Mouse (Mus musculus) heart, adult 2 months (tissue): ENCODE measurements around the gene Gab2. TPM values are rescaled to one million over a fixed set of nuclear protein-coding genes. Genes with fewer than 3 reads are reported as not detected.
A peak's percentile ranks its signal among the peaks of the same experiment; 100 is the strongest.

Experiments
- DNase-seq, 2 experiments: peaks; one replicate each; pipeline ENCODE4 v3.0.0; 2021
- H3K27ac ChIP-seq: fragments of 200-600 bp; 2 replicates; pipeline ENCODE4 v1.8.1; 2022
- H3K27me3 ChIP-seq: fragments of 200-500 bp; 2 replicates; pipeline ENCODE4 v1.6.1; 2012; ENCODE audit warnings: mild to moderate bottlenecking, low read length, inconsistent platforms, mixed read lengths; ENCODE audit not compliant: control insufficient read depth, insufficient read depth
- H3K36me3 ChIP-seq: fragments of 200-500 bp; 2 replicates; pipeline ENCODE4 v1.6.1; 2012; ENCODE audit warnings: low read length, inconsistent platforms; ENCODE audit not compliant: control insufficient read depth, insufficient read depth
- H3K4me1 ChIP-seq: fragments of 200-500 bp; 2 replicates; pipeline ENCODE4 v1.6.1; 2011; ENCODE audit warnings: low read length; ENCODE audit not compliant: control insufficient read depth, insufficient read depth
- H3K4me3 ChIP-seq: fragments of 200-600 bp; 2 replicates; pipeline ENCODE4 v1.8.1; 2022
- H3K79me2 ChIP-seq: fragments of 200-500 bp; replicated peaks from 2 replicates; pipeline ENCODE4 v1.6.1; 2012; ENCODE audit warnings: mild to moderate bottlenecking, inconsistent platforms, low read length, moderate library complexity, mixed read lengths; ENCODE audit not compliant: control insufficient read depth, insufficient read depth
- H3K9ac ChIP-seq: fragments of 200-500 bp; 2 replicates; pipeline ENCODE4 v1.6.1; 2012; ENCODE audit warnings: low read depth, mild to moderate bottlenecking, control low read depth, inconsistent platforms, low read length, mixed read lengths
- CTCF ChIP-seq: fragments of 200-600 bp; IDR thresholded peaks from 2 replicates; pipeline ENCODE4 v1.8.1; 2022; ENCODE audit warnings: antibody characterized with exemption, mild to moderate bottlenecking, moderate library complexity
- EP300 ChIP-seq: fragments of 200-500 bp; IDR thresholded peaks from 2 replicates; pipeline ENCODE4 v1.6.1; 2011; ENCODE audit warnings: low read depth, low read length, control low read depth; ENCODE audit not compliant: insufficient read depth
- POLR2A ChIP-seq: fragments of 200-500 bp; IDR thresholded peaks from 2 replicates; pipeline ENCODE4 v1.6.1; 2011; ENCODE audit warnings: mild to moderate bottlenecking, low read depth, low read length, control low read depth; ENCODE audit not compliant: insufficient read depth
- WGBS: fragments of 180-500 bp; shearing (Covaris S2); methylation state at CpG from one replicate; pipeline ENCODE4 v1.1.7; 2018; 5-methylcytosine and 5-hydroxymethylcytosine counted together
- intact Hi-C: fragments of 180-260 bp; cut with DNase I; formaldehyde crosslinking; loops from one replicate; pipeline ENCODE4 v1.15.1; 2025
- polyA plus RNA-seq: library from polyadenylated mRNA; depleted of rRNA; stranded (reverse); fragments of >200 nt; gene quantifications from 2 replicates; pipeline ENCODE4 v1.2.3, GENCODE M21; 2012
- total RNA-seq, 2 experiments: library from RNA; stranded (reverse); gene quantifications; 2 replicates each; pipeline ENCODE4 v1.2.3; 2021

Gene Gab2
- total and polyA plus RNA-seq, 3 experiments = 15.9 to 17.6 (median 16.4) TPM

DNA sequence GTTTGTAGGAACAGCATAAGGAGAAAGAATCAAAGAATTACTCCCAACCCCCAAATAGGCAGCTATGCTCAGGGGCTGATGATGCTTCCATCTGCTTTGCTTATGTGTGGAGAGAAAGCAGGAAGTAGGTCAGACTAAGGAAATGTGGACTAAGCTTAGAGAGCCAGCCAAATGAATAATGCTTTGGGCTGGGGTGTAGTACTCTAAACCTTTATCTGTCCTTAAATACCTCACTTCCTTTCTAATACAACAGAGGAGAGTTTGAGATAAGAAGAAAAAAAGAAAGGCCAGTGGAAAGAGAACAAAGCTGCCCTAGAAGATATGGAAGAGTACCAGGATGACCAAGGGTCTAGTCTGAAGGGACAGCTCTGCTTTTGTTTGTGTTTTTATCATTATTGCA lies 189.0 kb downstream of the Gab2 start:
- Histone ChIP-seq H3K36me3 (peaks cover 12% of the 10 kb centered on the region), H3K27ac (peak overlapping the region; percentile 54), H3K4me1 (peaks cover 2% of the 10 kb centered on the region), H3K27me3 (no peaks in the 10 kb centered on the region), H3K9ac (no peak overlapping the region), H3K79me2 (no peaks in the 10 kb centered on the region; the same call in 1 of the 2 replicates), H3K4me3 (no peak overlapping the region)
- TF ChIP-seq CTCF = no peak
- TF ChIP-seq EP300 = no peak
- no peak for TF ChIP-seq POLR2A
- intact Hi-C loops = no loop called here
- no peak for DNase-seq

DNA sequence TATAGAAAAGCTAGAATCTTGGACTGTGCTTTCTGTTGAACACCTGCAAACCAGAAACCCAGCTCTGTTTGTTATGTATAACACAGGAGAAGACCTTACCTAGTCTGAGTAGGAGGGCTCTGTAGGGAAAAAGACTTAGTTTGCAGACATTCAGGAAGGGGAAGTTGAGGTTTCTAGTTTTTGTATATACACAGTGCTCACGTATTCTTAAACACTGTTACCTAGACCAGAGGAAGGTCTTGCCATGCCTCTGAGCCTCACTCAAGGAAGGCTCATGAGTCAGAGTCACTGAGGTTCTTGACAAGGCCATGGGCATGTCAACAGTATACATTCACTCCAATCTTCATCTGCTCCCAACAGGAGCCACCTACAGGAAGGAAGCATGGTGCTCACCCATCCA lies 189.7 kb downstream of the Gab2 start:
- Histone ChIP-seq H3K27me3 (no peaks in the 10 kb centered on the region), H3K4me1 (peaks cover 2% of the 10 kb centered on the region), H3K4me3 (no peak overlapping the region), H3K36me3 (peaks cover 11% of the 10 kb centered on the region), H3K9ac (no peak overlapping the region), H3K27ac (peak overlapping the region; percentile 54; the same call in 1 of the 2 replicates), H3K79me2 (no peaks in the 10 kb centered on the region; the same call in 1 of the 2 replicates)
- no peak for DNase-seq
- TF ChIP-seq CTCF = no peak
- TF ChIP-seq EP300 = no peak
- intact Hi-C loops = no loop called here
- WGBS = 77% methylated on average over 1 of the region's 1 CpGs

DNA sequence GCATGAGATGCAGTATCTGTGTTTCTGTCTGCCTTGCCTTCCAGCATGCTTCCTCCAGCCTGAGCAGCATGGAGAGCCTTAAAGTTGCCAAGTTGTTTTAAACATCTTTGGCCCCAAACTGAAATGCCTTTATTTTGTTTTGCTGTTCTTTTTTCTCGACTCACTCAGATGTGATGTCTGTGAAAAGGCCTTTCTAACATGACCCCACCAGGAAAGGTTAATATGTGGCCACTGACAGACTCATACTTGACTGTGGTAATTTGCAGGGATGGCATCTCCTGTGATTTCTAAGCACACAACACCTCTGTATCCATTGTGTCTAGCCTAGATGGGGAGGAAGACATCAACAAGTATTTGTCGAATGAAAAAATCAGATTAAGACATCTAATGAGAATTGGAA lies 215.6 kb downstream of the Gab2 start:
- peak in 1 of 2 experiments; percentile 10 for DNase-seq
- H3K4me3 ChIP-seq = no peak overlapping the region
- no peak overlapping the region for H3K9ac ChIP-seq
- no peaks in the 10 kb centered on the region for H3K36me3 ChIP-seq
- H3K27me3 ChIP-seq = no peaks in the 10 kb centered on the region
- 45% methylated on average over 2 of the region's 2 CpGs for WGBS
- no peaks in the 10 kb centered on the region for H3K4me1 ChIP-seq
- no peaks in the 10 kb centered on the region for H3K79me2 ChIP-seq
- intact Hi-C loops = loop anchor here (1.0 to 5.0 kb wide), 3 partner anchors 45 to 326 kb away; no protein-coding TSS in a partner anchor
- no peak overlapping the region for H3K27ac ChIP-seq
- TF ChIP-seq POLR2A (no peak), EP300 (no peak), CTCF (no peak)

DNA sequence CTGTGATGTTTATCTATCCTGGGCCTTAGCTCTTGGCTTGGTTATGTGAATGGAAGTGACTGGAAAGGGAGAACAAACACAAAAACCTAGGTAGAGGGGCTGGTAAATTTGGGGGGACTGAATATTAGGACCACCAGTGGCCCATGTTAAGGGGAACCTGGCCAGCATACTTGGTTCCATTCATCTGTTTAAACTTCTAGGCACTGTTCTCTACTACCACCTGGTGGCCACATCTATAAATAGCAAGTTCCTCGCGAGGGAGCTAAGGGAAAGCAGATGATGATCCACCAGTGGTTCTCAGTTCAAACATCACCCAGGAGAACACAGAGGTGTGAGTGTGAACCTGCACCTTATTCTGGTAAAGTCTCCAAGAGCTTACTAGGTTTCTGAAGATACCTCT lies 216.1 kb downstream of the Gab2 start:
- Histone ChIP-seq H3K79me2 (no peaks in the 10 kb centered on the region), H3K27me3 (no peaks in the 10 kb centered on the region), H3K36me3 (no peaks in the 10 kb centered on the region), H3K27ac (no peak overlapping the region), H3K9ac (no peak overlapping the region), H3K4me3 (no peak overlapping the region), H3K4me1 (no peaks in the 10 kb centered on the region)
- peak; percentile 56 to 65 for DNase-seq
- WGBS = 0% methylated on average over 2 of the region's 2 CpGs
- intact Hi-C loops = loop anchor here (1.0 to 5.0 kb wide), 3 partner anchors 45 to 327 kb away; no protein-coding TSS in a partner anchor
- TF ChIP-seq EP300 (0 out of 2 replicates have a peak, but pooled peaks have one; percentile 38), CTCF (no peak; the same call in none of the 2 replicates)

DNA sequence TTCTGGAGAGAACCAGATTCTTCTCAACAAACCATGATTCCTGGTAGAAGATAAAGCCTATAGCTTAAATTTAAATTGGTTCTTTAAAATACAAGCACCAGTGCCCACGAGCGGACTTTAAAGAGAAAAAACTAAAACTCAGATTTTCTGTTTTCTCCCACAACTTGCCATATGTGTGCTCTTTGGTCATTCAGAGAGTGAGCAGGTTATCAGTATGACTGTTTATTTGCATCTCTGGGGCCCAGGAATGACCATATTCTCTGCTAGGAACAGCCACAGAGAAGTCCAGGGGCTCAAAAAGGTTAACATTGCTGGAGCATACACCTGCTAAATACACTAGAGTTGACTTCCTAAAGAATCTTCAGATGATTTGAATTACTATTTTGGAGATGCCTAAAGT lies 216.9 kb downstream of the Gab2 start:
- H3K4me3 ChIP-seq = no peak overlapping the region
- no peak overlapping the region for H3K9ac ChIP-seq
- no peaks in the 10 kb centered on the region for H3K36me3 ChIP-seq
- no peaks in the 10 kb centered on the region for H3K79me2 ChIP-seq
- WGBS = 96% methylated on average over 2 of the region's 2 CpGs
- no peak for TF ChIP-seq EP300
- TF ChIP-seq POLR2A = no peak
- TF ChIP-seq CTCF = no peak
- DNase-seq = no peak
- H3K27me3 ChIP-seq = no peaks in the 10 kb centered on the region
- intact Hi-C loops = loop anchor here (5.0 kb wide), 1 partner anchor 46 kb away; no protein-coding TSS in a partner anchor
- H3K4me1 ChIP-seq = no peaks in the 10 kb centered on the region
- no peak overlapping the region for H3K27ac ChIP-seq

DNA sequence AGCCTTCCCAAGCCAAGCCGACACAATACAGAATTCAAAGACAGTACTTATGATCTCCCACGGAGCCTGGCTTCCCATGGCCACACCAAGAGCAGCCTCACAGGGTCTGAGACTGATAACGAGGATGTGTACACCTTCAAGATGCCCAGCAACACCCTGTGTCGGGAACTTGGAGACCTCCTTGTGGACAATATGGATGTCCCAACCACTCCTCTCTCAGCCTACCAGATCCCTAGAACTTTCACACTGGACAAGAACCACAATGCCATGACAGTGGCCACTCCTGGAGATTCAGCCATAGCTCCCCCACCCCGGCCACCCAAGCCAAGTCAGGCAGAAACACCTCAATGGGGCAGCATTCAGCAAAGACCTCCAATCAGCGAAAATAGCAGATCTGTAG lies 217.6 kb downstream of the Gab2 start:
- H3K4me3 ChIP-seq = no peak overlapping the region
- 89% methylated on average over 6 of the region's 6 CpGs for WGBS
- TF ChIP-seq POLR2A (no peak), CTCF (no peak), EP300 (no peak)

More for the DNA sequence above, 217.6 kb downstream of the Gab2 start:
- H3K79me2 ChIP-seq = no peaks in the 10 kb centered on the region
- H3K36me3 ChIP-seq = no peaks in the 10 kb centered on the region
- no peak overlapping the region for H3K27ac ChIP-seq
- no peaks in the 10 kb centered on the region for H3K27me3 ChIP-seq
- DNase-seq = peak in 1 of 2 experiments; percentile 14
- intact Hi-C loops = loop anchor here (5.0 kb wide), 1 partner anchor 47 kb away; no protein-coding TSS in a partner anchor
- no peak overlapping the region for H3K9ac ChIP-seq
- no peaks in the 10 kb centered on the region for H3K4me1 ChIP-seq
